Comparison of ENCODE assay signal across 8 mouse cellular contexts in the genomic region with DNA sequence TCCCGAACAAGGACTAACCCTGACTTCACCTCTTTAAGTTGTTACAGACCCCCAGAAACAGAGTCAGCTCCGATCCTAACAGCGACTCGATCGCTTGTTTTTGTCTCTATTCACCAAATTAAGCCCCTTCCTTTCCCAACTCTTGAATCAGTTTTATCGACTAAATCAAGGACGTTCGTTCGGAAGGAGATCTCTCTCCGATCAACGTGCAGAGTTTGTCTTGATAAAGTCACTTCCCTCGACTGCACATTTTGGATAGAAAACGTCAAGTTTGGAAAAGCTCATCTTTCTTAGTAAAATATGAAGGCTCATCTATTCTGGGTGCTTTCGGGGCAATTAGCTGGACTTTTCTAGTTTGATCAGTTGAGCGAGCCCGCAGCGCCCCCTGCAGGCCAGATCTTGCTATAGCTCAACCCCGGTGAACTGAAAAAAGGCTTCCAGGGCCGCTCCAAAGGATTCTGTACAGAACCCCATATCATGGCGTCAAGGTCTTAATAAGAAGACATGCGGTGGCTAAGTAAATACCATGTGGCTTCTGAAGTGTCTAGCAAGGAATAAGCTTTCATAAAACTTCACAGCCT. TPM values are rescaled to one million over a fixed set of nuclear protein-coding genes. Genes with fewer than 3 reads are reported as not detected.
DNase-seq lines count a peak whose midpoint lies in the region; ATAC-seq and TF ChIP-seq lines count a peak whose summit lies in the region.

No protein-coding gene starts in this region.

- under 1% methylated on average over 21 of the region's 21 CpGs for WGBS in embryonic facial prominence, embryonic 15.5 days
- WGBS in heart, embryonic 10.5 days: 3% methylated on average over 21 of the region's 21 CpGs
- WGBS in kidney, embryonic 14.5 days: 2% methylated on average over 21 of the region's 21 CpGs
- 3% methylated on average over 21 of the region's 21 CpGs for WGBS in liver, embryonic 12.5 days (ENCODE audit: insufficient replicate concordance)
- 3% methylated on average over 21 of the region's 21 CpGs for WGBS in stomach, embryonic 14.5 days

- peak overlapping the region; percentile 93 for H3K4me2 ChIP-seq in embryonic facial prominence, embryonic 15.5 days (replicated peaks)
- H3K4me2 ChIP-seq in kidney, embryonic 14.5 days (replicated peaks; ENCODE audit: low read depth, low read length): peak overlapping the region; percentile 66
- H3K4me2 ChIP-seq in liver, embryonic 12.5 days: peak overlapping the region; percentile 95
- H3K4me2 ChIP-seq in stomach, embryonic 14.5 days (replicated peaks; ENCODE audit: low read depth, low read length): peak overlapping the region; percentile 90

- H3K4me3 ChIP-seq in bone marrow macrophage, adult 2 months (ENCODE audit: insufficient read depth, low read length): peak overlapping the region; percentile 55
- peak overlapping the region; percentile 53 for H3K4me3 ChIP-seq in embryonic facial prominence, embryonic 15.5 days (replicated peaks)
- H3K4me3 ChIP-seq in heart, embryonic 10.5 days: peak overlapping the region; percentile 62
- peak overlapping the region; percentile 41 for H3K4me3 ChIP-seq in kidney, embryonic 14.5 days (ENCODE audit: low read length)
- peak overlapping the region; percentile 68 for H3K4me3 ChIP-seq in liver, embryonic 12.5 days
- peak overlapping the region; percentile 44 for H3K4me3 ChIP-seq in stomach, embryonic 14.5 days (ENCODE audit: low read depth, low read length)

- H3K36me3 ChIP-seq in embryonic facial prominence, embryonic 15.5 days: no peaks in the 10 kb centered on the region
- no peaks in the 10 kb centered on the region for H3K36me3 ChIP-seq in heart, embryonic 10.5 days
- H3K36me3 ChIP-seq in kidney, embryonic 14.5 days (ENCODE audit: control insufficient read depth, insufficient read depth, low read length): no peaks in the 10 kb centered on the region
- H3K36me3 ChIP-seq in liver, embryonic 12.5 days: no peaks in the 10 kb centered on the region
- H3K36me3 ChIP-seq in stomach, embryonic 14.5 days (ENCODE audit: control insufficient read depth, insufficient read depth, low read length): no peaks in the 10 kb centered on the region

- TF ChIP-seq POLR2A in bone marrow macrophage, adult 2 months (IDR thresholded peaks at IDR 0.05; ENCODE audit: borderline replicate concordance, low read depth, low read length): no peak

- peak; percentile 91 for DNase-seq in A20 (ENCODE audit: low read depth, low spot score)
- DNase-seq in heart, embryonic 10.5 days (ENCODE audit: low spot score): peak; percentile 93
- DNase-seq in natural killer cell, adult 2 months (ENCODE audit: low spot score in 2 of 2): peak; percentile 75 to 85

- peak; percentile 74 for TF ChIP-seq CTCF in bone marrow macrophage, adult 2 months (IDR thresholded peaks at IDR 0.05; ENCODE audit: low read depth, low read length)

- H3K9ac ChIP-seq in embryonic facial prominence, embryonic 15.5 days: peak overlapping the region; percentile 35
- H3K9ac ChIP-seq in kidney, embryonic 14.5 days (ENCODE audit: low read depth, low read length): peak overlapping the region; percentile 50
- H3K9ac ChIP-seq in liver, embryonic 12.5 days: peak overlapping the region; percentile 73
- H3K9ac ChIP-seq in stomach, embryonic 14.5 days (replicated peaks; ENCODE audit: low read depth, low read length): no peak overlapping the region

- ATAC-seq in embryonic facial prominence, embryonic 15.5 days (ENCODE audit: insufficient number of reproducible peaks, low FRiP score, low TSS enrichment, low read depth): no peak
- no peak for ATAC-seq in kidney, embryonic 14.5 days (ENCODE audit: low FRiP score, low TSS enrichment)
- ATAC-seq in liver, embryonic 12.5 days: no peak
- ATAC-seq in stomach, embryonic 14.5 days (ENCODE audit: insufficient number of reproducible peaks, insufficient read depth, low FRiP score, low read depth): no peak

- no peaks in the 10 kb centered on the region for H3K27me3 ChIP-seq in embryonic facial prominence, embryonic 15.5 days
- no peaks in the 10 kb centered on the region for H3K27me3 ChIP-seq in heart, embryonic 10.5 days (ENCODE audit: insufficient read depth, poor library complexity, severe bottlenecking)
- H3K27me3 ChIP-seq in kidney, embryonic 14.5 days (ENCODE audit: control insufficient read depth, insufficient read depth, low read length): no peaks in the 10 kb centered on the region
- no peaks in the 10 kb centered on the region for H3K27me3 ChIP-seq in liver, embryonic 12.5 days (replicated peaks)
- no peaks in the 10 kb centered on the region for H3K27me3 ChIP-seq in stomach, embryonic 14.5 days (ENCODE audit: control insufficient read depth, insufficient read depth, low read length)

- H3K9me3 ChIP-seq in embryonic facial prominence, embryonic 15.5 days (replicated peaks): no peaks in the 10 kb centered on the region
- H3K9me3 ChIP-seq in heart, embryonic 10.5 days: no peaks in the 10 kb centered on the region
- H3K9me3 ChIP-seq in kidney, embryonic 14.5 days (ENCODE audit: control insufficient read depth, low read length): no peaks in the 10 kb centered on the region
- no peaks in the 10 kb centered on the region for H3K9me3 ChIP-seq in liver, embryonic 12.5 days (replicated peaks)
- no peaks in the 10 kb centered on the region for H3K9me3 ChIP-seq in stomach, embryonic 14.5 days (ENCODE audit: control insufficient read depth, low read depth, low read length)

- peak overlapping the region; percentile 89 for H3K27ac ChIP-seq in bone marrow macrophage, adult 2 months (ENCODE audit: insufficient read depth, low read depth, low read length)
- peak overlapping the region; percentile 94 for H3K27ac ChIP-seq in embryonic facial prominence, embryonic 15.5 days (replicated peaks)
- H3K27ac ChIP-seq in heart, embryonic 10.5 days: peak overlapping the region; percentile 76
- H3K27ac ChIP-seq in kidney, embryonic 14.5 days (ENCODE audit: low read depth, low read length): peak overlapping the region; percentile 80
- peak overlapping the region; percentile 90 for H3K27ac ChIP-seq in liver, embryonic 12.5 days
- peak overlapping the region; percentile 83 for H3K27ac ChIP-seq in stomach, embryonic 14.5 days (ENCODE audit: low read length)

- H3K4me1 ChIP-seq in bone marrow macrophage, adult 2 months (ENCODE audit: control insufficient read depth, insufficient read depth, low read length): peaks cover 24% of the 10 kb centered on the region
- H3K4me1 ChIP-seq in embryonic facial prominence, embryonic 15.5 days: peaks cover 21% of the 10 kb centered on the region
- H3K4me1 ChIP-seq in heart, embryonic 10.5 days: peaks cover 16% of the 10 kb centered on the region
- H3K4me1 ChIP-seq in kidney, embryonic 14.5 days (ENCODE audit: control insufficient read depth, insufficient read depth, low read length): 0 out of 2 replicates have a peak, but pooled peaks cover 4% of the 10 kb centered on the region
- peaks cover 64% of the 10 kb centered on the region for H3K4me1 ChIP-seq in liver, embryonic 12.5 days
- H3K4me1 ChIP-seq in stomach, embryonic 14.5 days (ENCODE audit: control insufficient read depth, insufficient read depth, low read length): peaks cover 7% of the 10 kb centered on the region; the same call in 1 of the 2 replicates

RNA-seq across cellular contexts. Expression of a gene that starts 4.3 kb away (rescaled TPM):
- 12.8 and 13.8 TPM in 2 replicates for polyA plus RNA-seq in bone marrow macrophage, adult 2 months (2012; ENCODE audit: insufficient read depth, insufficient read length, missing spikeins)
- 11.4 and 12.0 TPM in 2 replicates for polyA plus RNA-seq in embryonic facial prominence, embryonic 15.5 days (2015; fragmentation: Nextera tagmentation; extraction: Ambion mirVana)
- polyA plus RNA-seq in heart, embryonic 10.5 days (2016; fragmentation: Nextera tagmentation; extraction: Ambion mirVana): 9.6 and 10.1 TPM in 2 replicates
- 12.4 and 15.4 TPM in 2 replicates for polyA plus RNA-seq in kidney, embryonic 14.5 days (2014; fragmentation: Nextera tagmentation; extraction: Ambion mirVana)
- 9.3 and 10.6 TPM in 2 replicates for polyA plus RNA-seq in liver, embryonic 12.5 days (2016; fragmentation: Nextera tagmentation; extraction: Ambion mirVana)
- polyA plus RNA-seq in stomach, embryonic 14.5 days (2014; fragmentation: Nextera tagmentation; extraction: Ambion mirVana): 9.6 and 10.1 TPM in 2 replicates

RNA-seq across cellular contexts. Expression of a gene that starts 18.8 kb away (rescaled TPM):
- polyA plus RNA-seq in bone marrow macrophage, adult 2 months (2012; ENCODE audit: insufficient read depth, insufficient read length, missing spikeins): 539 and 589 TPM in 2 replicates
- polyA plus RNA-seq in embryonic facial prominence, embryonic 15.5 days (2015; fragmentation: Nextera tagmentation; extraction: Ambion mirVana): 890 and 897 TPM in 2 replicates
- polyA plus RNA-seq in heart, embryonic 10.5 days (2016; fragmentation: Nextera tagmentation; extraction: Ambion mirVana): 980 and 1,090 TPM in 2 replicates
- 1,253 and 1,671 TPM in 2 replicates for polyA plus RNA-seq in kidney, embryonic 14.5 days (2014; fragmentation: Nextera tagmentation; extraction: Ambion mirVana)
- polyA plus RNA-seq in liver, embryonic 12.5 days (2016; fragmentation: Nextera tagmentation; extraction: Ambion mirVana): 2,000 and 2,061 TPM in 2 replicates
- polyA plus RNA-seq in stomach, embryonic 14.5 days (2014; fragmentation: Nextera tagmentation; extraction: Ambion mirVana): 1,247 and 1,358 TPM in 2 replicates

RNA-seq across cellular contexts. Expression of a gene that starts 20.7 kb away (rescaled TPM):
- 140 and 155 TPM in 2 replicates for polyA plus RNA-seq in bone marrow macrophage, adult 2 months (2012; ENCODE audit: insufficient read depth, insufficient read length, missing spikeins)
- 138 and 149 TPM in 2 replicates for polyA plus RNA-seq in embryonic facial prominence, embryonic 15.5 days (2015; fragmentation: Nextera tagmentation; extraction: Ambion mirVana)
- 143 and 194 TPM in 2 replicates for polyA plus RNA-seq in heart, embryonic 10.5 days (2016; fragmentation: Nextera tagmentation; extraction: Ambion mirVana)
- 176 and 238 TPM in 2 replicates for polyA plus RNA-seq in kidney, embryonic 14.5 days (2014; fragmentation: Nextera tagmentation; extraction: Ambion mirVana)
- 143 and 148 TPM in 2 replicates for polyA plus RNA-seq in liver, embryonic 12.5 days (2016; fragmentation: Nextera tagmentation; extraction: Ambion mirVana)
- polyA plus RNA-seq in stomach, embryonic 14.5 days (2014; fragmentation: Nextera tagmentation; extraction: Ambion mirVana): 163 and 171 TPM in 2 replicates

RNA-seq across cellular contexts. Expression of a gene that starts 49.2 kb away (rescaled TPM):
- 81.4 and 91.0 TPM in 2 replicates for polyA plus RNA-seq in bone marrow macrophage, adult 2 months (2012; ENCODE audit: insufficient read depth, insufficient read length, missing spikeins)
- polyA plus RNA-seq in embryonic facial prominence, embryonic 15.5 days (2015; fragmentation: Nextera tagmentation; extraction: Ambion mirVana): 1.3 and 1.4 TPM in 2 replicates
- 0.11 and 0.35 TPM in 2 replicates for polyA plus RNA-seq in heart, embryonic 10.5 days (2016; fragmentation: Nextera tagmentation; extraction: Ambion mirVana)
- polyA plus RNA-seq in kidney, embryonic 14.5 days (2014; fragmentation: Nextera tagmentation; extraction: Ambion mirVana): 0.23 and 0.47 TPM in 2 replicates
- 0.77 and 0.94 TPM in 2 replicates for polyA plus RNA-seq in liver, embryonic 12.5 days (2016; fragmentation: Nextera tagmentation; extraction: Ambion mirVana)
- polyA plus RNA-seq in stomach, embryonic 14.5 days (2014; fragmentation: Nextera tagmentation; extraction: Ambion mirVana): 1.0 and 1.2 TPM in 2 replicates

RNA-seq across cellular contexts. Expression of a gene that starts 50.9 kb away (rescaled TPM):
- polyA plus RNA-seq in bone marrow macrophage, adult 2 months (2012; ENCODE audit: insufficient read depth, insufficient read length, missing spikeins): 6.4 and 8.0 TPM in 2 replicates
- polyA plus RNA-seq in embryonic facial prominence, embryonic 15.5 days (2015; fragmentation: Nextera tagmentation; extraction: Ambion mirVana): 22.2 and 22.7 TPM in 2 replicates
- 16.2 and 22.5 TPM in 2 replicates for polyA plus RNA-seq in heart, embryonic 10.5 days (2016; fragmentation: Nextera tagmentation; extraction: Ambion mirVana)
- polyA plus RNA-seq in kidney, embryonic 14.5 days (2014; fragmentation: Nextera tagmentation; extraction: Ambion mirVana): 19.3 and 24.5 TPM in 2 replicates
- 19.4 and 21.2 TPM in 2 replicates for polyA plus RNA-seq in liver, embryonic 12.5 days (2016; fragmentation: Nextera tagmentation; extraction: Ambion mirVana)
- 18.8 and 22.8 TPM in 2 replicates for polyA plus RNA-seq in stomach, embryonic 14.5 days (2014; fragmentation: Nextera tagmentation; extraction: Ambion mirVana)
